Mouse (Mus musculus): ENCODE results near the gene Zmiz1. TPM values are rescaled to one million over a fixed set of nuclear protein-coding genes. Genes with fewer than 3 reads are reported as not detected.

Zmiz1 gene
- total RNA-seq, 2 experiments from 2014 or later = 4.6 to 36.0 TPM

DNA sequence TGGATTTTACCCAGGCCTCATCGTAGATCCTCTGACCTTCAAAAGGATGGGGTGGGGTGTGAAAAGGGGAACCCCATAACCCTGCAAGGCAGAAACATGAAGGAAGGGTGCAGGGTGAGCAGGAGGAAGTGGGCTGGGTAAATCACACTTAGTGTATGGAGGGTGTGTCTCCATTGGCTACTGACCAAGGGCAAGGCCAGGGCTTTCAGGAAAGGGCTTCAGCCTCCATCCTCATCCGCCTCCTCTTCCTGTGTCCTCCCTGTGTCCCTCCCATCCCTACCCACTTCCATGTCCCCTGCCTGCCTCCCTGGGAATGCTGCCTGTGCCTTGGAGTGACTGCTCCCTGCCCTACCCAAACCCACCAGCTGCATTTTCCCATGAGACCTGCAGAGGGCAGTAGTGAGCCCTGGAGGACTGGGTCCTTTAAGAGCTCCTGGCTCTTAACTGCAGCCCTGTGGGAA, 187.2 kb downstream of the Zmiz1 start:
- no peak for ATAC-seq (replicated peaks; ENCODE audit: low FRiP score, poor library complexity, severe bottlenecking)

DNA sequence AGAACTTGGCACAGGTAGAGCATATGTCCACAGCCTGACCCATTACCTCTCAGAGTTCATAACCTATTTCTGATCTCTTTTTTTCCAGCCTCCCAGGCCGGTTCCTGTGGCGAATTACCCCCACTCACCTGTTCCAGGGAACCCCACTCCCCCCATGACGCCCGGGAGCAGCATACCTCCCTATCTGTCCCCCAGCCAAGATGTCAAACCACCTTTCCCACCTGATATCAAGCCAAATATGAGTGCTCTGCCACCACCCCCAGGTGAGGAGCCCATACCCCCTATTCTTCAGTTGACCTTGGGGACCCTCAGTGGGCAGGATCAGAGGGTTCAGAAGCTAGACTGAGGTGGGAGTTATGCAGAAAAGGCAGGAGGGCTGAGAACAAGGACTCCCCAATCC, 192.1 kb downstream of the Zmiz1 start:
- ATAC-seq (replicated peaks; ENCODE audit: low FRiP score, poor library complexity, severe bottlenecking) = no peak

DNA sequence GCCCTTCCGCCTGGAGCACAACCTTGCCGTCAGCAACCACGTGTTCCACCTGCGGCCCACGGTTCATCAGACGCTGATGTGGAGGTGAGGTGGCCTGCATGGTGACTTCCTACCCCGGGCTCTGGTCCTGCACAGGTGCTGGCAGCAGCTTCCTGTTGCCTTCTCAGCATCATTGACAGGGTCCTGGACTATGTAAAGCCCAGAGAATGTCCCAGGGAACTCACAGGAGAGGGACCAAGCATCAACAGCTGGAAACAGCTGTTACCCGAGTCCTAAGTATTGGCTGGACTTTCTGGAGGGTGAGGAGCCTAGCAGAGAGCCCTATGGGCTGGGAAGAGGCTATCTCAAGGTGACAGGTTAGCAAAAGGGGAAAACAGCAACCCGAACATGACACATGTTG, 192.9 kb downstream of the Zmiz1 start:
- ATAC-seq (replicated peaks; ENCODE audit: low FRiP score, poor library complexity, severe bottlenecking) = no peak

DNA sequence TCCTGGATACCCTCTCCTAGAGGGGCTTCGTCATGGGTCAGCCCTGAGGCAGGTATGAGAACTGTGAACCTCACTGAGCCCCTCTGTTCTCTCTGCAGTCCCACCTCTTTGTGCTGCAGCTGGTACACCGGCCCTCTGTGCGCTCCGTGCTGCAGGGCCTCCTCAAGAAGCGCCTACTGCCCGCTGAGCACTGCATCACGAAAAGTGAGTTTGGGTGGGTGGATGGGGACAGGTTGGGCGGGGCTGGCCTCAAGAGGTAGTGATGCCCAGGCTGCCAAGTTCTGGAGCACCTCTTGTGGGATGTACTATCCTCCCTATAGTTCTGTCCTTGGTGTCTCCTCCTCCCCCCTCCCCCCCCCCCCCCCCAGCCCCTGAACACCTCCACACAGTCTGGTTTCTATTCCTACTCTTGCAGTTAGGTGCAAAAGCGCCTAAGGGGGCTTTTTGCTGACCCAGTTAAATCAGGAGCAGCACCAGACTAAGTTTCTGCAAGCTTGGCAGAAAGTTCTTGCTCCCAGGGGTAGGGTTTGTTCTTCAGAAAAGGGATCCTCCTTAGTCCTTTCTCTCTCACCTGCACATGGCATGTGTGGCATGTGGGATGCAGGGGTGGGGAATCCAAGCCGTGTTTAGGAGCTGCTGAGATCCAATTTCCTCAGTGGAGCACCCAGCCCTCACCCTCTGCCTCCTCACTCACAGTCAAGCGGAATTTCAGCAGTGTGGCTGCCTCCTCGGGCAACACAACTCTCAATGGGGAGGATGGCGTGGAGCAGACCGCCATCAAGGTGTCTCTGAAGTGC, 195.6 kb downstream of the Zmiz1 start:
- no peak for ATAC-seq (replicated peaks; ENCODE audit: low FRiP score, poor library complexity, severe bottlenecking)

DNA sequence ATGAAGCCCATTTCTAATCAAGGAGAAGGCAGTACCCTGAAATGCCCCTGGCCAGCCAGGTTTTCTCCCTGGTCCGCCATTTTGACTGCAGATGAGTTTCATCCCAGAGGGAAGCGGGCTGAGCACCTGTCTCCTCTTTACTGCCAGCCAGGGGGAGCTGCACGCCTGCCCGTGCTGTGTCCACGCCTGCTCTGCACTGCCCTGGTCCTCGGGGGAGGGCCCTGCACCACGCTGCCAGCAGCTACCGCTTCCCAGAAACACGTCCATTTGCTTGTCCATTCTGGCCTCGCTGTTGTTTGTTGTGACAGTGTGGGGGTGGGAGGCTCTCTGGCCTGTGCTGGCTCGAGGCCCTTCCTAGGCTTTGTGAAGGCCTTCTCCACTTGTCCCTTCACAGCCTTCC, 201.7 kb downstream of the Zmiz1 start:
- ATAC-seq (replicated peaks; ENCODE audit: low FRiP score, poor library complexity, severe bottlenecking) = no peak

DNA sequence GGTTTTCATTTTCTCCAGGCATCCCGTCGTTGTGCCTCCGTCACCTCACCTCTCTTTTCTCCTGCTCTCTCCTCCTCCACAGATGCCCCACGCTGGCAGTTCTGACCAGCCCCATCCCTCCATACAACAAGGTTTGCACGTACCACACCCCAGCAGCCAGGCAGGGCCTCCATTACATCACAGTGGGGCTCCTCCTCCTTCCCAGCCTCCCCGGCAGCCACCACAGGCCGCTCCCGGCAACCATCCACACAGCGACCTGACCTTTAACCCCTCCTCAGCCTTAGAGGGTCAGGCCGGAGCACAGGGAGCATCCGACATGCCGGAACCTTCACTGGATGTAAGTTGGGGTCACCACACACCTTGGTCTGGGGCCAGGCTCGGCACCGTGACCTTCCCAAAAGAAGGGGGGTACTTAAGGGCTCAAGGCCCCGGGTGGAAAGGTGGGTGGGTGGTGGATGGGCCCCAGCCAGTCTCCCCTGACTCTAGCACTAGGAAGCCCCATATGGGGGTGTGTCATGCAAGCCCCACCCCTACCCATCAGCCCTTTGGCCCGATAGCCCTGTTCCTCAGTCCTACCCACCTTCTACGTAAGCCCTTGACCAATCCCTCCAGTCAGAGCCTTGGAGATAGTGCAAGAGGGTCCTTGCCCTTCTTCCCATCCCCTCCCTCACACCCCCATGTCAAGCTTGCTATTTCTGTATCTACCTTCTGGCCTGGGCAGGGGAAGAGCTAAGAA, 202.4 kb downstream of the Zmiz1 start:
- no peak for ATAC-seq (replicated peaks; ENCODE audit: low FRiP score, poor library complexity, severe bottlenecking)

DNA sequence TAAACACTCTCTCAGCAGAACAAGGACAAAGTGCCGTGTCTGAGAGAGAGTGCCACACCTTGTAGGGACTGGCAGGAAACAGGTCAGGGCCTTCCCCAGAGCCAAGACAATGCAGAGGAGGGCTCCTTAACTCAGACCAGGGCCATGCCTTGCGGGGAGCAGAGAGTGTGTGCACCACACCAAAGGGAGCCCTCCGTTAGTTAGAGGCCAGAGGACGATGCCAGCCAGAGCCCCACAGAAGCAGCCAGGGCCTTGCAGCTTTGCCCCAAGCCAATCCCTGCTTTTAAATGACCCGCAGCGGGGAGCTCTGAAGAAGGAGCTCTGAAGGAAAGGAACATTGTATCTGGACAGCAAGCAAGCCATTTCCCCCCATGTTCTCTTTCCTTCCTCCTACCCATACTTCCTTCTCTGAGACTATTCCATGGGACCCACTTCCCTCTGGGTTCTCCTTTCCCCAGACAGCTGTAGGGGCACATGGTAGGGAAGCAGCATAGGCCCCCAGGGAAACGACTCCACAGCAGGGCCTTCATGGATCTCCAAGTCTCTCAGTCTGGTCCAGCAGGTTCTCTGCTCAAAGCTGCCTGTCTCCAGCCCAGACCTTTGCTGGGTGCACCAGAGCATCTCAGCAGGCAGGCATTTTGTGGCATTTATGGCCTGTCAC, 204.8 kb downstream of the Zmiz1 start:
- no peak for ATAC-seq (replicated peaks; ENCODE audit: low FRiP score, poor library complexity, severe bottlenecking)

DNA sequence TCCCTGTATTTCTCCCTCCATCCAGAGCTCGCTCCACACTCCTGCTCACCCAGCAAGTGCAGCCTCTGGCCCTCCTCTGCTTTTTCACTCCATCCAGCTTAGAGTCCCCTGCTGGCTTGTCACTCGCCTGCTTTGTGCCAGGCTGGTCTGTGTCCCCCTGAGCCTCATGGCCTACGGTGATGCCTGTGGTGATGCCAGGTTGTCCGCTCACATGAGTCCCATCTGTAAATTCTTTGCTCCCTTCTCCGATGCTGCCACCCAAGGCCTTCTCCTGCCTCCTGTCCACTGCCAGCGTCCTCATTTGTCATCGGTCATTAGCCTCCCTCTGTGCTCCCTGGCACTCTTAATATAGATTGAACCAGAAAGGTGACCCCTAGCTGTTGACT, 205.3 kb downstream of the Zmiz1 start:
- no peak for ATAC-seq (replicated peaks; ENCODE audit: low FRiP score, poor library complexity, severe bottlenecking)

DNA sequence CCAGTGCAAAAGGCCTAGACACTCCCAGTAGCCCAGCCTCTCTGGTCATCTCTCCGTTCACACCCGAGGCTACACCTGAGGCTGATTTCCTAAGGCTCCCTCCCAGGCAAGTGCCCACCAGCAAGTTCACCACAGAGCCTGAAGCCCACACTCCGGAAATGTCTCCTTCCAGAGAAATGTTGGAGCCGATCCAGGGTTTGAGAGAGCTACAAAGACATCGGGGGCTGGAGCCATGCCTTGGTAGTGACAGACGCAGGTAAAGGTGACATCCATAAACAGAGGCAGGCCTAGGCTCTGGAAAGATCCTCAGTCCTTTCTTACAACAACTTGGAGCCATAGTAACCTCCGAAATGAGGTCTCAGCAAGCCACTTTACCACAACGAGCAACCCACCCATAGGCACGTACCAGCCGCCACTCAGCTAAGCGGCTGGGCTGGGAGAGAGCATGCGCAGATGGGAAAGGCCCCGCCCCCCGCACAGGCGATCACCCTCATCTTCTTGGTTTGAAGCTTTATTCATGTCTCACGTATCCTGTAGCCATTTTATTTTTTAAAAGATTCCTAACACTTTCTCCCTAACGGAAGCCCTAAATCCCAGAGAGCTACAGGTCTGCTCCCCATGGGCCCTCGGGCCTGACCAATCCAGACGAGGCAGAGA, 206.5 kb downstream of the Zmiz1 start:
- ATAC-seq (replicated peaks; ENCODE audit: low FRiP score, poor library complexity, severe bottlenecking) = no peak

DNA sequence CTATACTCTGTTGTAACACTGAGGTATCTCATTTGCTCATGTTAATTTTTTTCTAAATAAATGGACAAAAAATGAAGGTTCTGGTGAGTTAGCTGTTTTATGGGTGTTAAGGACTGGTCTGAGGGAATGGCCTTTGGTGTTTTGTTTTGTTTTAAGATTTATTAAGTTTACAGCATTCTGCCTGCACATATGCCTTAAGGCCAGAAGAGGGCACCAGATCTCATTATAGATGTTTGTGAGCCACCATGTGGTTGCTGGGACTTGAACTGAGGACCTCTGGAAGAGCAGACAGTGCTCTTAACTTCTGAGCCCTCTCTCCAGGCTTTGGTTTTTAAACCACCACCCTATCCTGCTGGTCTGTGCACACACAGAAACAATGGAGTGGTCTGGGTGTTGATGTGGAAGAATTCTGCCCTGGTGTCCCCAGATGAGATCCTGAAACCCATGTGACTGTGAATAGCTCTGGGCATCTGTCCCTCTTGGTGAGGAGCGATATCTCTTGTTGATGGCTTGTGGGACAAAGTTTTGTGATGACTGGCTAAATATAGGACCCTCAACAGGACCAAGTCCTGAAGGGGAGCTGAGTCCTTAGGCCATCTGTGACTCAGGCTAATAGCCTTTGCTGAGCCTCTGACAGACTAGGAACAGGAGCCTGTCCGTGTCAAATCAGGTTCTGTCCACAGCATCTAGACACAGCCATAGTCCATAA, 207.8 kb downstream of the Zmiz1 start:
- no peak for ATAC-seq (replicated peaks; ENCODE audit: low FRiP score, poor library complexity, severe bottlenecking)

DNA sequence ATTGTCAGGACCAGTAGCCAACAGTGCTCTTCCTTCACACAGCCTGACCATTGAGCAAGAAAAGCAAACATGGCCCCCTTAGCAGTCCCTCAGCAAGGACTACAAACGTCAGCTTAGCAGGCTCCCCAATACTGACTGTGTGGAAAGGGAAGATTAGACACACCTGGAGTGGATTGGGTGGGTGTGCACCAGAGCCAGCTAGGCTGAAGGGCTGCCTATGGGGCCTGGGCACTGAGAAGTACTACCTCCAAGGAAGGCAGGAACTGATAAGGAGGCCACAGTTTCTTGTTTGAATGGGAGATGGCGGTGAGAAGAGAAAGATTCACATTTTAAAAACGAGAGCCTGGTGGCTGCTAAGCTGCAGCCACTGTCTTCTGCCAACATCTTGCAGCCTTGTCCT, 208.6 kb downstream of the Zmiz1 start:
- no peak for ATAC-seq (replicated peaks; ENCODE audit: low FRiP score, poor library complexity, severe bottlenecking)

DNA sequence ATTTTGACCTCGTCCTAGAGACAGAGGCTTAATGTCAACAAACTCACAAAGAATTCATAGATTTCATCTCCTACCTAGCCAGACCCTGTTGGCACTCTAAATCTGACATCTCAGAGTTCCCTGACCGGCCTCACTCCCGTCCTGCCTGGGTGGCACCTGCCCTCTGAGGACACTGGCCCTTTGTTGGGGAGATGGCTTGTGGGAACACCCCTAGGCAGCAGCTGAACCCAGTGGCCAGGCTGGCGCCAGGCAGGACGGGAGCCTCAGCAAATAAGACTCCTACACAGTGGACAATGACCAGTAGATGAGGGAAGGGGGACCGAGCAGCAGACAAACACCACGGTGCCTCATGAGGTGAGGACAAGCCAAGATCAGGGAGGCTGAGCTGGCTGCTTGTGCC, 220.6 kb downstream of the Zmiz1 start:
- no peak for ATAC-seq (replicated peaks; ENCODE audit: low FRiP score, poor library complexity, severe bottlenecking)

DNA sequence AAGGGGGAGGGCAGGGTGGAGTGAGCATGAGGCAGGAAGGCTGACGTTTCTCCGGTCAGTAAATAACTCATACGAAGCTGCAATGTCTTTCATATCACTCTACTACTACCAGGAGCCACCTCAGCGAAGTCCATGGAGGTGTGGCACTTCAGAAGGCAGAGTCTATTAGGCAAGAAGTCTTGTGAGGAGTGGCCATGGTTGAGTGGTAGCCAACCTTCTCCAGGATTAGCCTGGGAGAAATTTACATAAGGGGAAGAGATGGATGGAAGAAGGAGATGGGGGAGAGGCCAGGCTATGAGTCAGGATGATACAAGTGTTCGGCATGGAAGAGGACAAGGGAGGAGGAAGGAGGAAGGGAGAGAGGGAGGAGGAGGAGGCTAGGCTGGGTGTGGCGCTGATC, 223.0 kb downstream of the Zmiz1 start:
- no peak for ATAC-seq (replicated peaks; ENCODE audit: low FRiP score, poor library complexity, severe bottlenecking)

DNA sequence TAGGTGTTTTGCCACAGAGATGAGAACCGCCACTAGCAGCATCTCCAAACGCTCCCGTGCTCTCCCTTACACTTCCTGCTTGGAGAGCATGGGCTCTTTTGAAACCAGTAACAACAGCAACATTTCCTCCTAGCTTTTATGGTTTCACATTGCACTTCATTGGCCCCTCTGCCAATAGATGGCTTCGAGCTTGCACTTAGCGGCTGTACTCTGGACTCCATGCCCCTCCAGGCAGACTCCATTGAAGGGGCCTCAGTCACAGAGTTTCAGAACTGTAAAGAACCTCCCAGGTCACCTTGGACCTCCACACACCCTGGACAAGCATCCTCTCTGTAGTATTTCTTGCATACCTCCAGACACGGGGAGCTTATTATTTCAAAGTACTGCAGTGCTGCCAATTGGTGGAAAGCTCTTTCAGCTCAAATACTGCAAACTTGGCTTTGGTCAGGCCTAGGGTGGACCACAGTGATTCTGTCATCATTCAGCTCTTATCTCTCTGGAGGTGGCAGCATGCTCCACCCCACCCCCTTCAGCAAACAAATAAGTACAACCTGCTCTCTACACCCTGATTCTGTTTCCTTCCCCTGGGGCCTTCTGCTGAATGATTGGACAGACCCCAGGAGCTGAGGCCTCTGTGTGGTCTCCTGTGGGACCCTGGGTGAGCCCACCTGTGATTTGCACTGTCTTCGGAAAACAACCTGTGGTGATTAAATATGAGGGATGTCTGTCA, 227.4 kb downstream of the Zmiz1 start:
- no peak for ATAC-seq (replicated peaks; ENCODE audit: low FRiP score, poor library complexity, severe bottlenecking)

DNA sequence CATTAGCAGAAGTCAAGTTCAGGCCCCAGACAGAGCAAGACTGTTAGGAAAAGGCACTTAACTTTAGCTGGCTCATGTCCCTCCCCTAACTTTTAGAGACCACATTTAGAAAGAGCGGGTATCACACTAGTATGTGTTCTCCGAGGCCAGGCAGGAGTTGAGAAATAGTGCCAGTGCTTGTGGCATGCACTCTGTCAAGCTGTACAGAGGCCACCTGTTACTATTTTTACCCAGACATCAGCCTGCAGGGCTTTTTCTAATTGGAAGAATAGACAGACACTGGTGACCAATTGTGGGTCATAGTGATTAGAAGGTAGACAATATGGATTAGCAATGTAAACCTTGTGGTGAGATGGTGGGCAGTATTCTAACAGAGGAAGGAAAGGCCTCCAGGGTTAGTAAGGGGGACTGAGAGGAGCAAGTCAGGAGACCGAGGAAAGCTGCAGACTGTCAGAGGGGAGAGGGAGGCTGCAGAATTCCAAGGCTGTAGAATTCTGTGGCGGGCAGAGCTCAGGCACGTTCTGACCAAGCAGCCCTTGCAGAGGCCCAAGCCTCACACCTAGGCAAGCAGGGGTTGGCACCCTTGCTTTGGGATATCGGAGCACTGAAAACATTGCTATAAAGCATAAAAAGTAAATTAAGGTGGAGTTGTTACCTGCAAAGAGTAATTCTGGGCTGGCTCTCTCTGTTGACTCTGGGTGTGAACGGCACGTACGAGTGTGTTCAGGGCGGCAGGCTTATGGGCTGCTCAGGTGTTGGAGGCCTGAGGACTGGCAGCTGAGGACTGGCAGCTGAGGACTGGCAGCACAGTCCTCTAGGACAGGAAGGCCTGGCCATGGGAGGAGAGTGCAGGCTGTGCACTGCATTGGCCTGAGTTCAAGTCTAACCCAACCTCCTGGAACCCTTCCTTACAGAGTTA, 228.3 kb downstream of the Zmiz1 start:
- no peak for ATAC-seq (replicated peaks; ENCODE audit: low FRiP score, poor library complexity, severe bottlenecking)

DNA sequence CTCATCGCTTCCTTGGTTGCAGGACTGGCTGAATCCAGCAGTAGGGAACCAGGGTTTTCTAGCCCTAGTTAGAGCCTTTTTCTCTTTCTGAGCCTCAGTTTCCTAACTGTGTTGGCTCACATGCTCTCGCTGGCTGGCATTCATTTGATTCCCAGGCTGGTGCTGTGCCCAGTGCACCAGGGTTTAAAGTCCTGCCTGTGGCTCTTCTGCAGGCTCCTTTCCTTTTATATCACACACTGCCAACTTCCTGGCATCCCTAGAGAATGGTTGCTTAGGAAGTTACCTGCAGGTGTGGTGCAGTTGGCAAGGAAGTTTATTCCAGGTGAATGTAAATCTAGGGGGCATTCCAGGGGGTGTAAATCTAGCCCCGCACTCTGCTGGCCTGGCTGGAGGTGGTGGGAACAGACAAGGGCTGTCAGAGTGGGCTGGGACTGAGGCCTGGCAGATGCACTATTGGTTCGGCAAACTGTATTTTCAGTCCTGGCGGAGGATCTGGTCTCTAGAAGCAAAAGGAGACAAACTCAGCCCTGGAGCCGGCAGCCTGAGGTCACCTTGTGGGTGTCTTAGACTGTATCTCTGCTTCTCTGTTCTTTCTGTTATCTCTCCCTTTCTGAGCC, 234.4 kb downstream of the Zmiz1 start:
- no peak for ATAC-seq (replicated peaks; ENCODE audit: low FRiP score, poor library complexity, severe bottlenecking)

DNA sequence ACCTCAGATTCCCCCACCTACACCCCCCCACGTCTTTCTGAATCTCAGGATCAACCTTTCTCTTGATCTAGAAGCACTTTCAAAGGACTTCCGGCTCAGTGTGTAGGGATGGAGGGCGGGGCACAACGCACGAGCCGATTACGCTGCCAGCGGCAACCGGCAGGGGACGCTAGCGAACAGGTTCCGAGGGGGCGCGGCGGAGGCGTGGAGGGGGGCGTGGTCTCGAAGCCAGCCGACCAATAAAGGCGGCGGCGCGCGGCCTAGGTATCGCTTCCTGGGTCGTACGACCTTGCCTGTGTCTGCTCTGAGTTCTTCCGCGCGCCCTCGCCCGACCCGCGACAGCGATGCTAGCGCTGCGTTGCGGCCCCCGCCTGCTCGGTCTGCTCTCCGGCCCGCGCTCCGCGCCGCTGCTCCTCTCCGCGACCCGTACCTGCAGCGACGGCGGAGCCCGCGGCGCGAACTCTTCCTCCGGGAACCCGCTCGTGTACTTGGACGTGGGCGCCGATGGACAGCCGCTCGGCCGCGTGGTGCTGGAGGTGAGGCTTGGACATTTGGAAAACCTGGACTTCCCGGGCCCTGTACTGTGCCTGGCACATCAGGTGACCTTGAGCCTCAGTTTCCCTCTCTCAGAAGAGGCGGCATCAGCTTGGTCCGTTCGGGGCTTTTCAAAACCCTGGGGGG, 235.0 kb downstream of the Zmiz1 start, which contains the start of gene Ppif:
Ppif (plus strand) TSS at position 267 of the 681 bp plus-strand sequence.
- peak; percentile 93 for ATAC-seq (replicated peaks; ENCODE audit: low FRiP score, poor library complexity, severe bottlenecking)

Measured in erythroid progenitor cell, adult 5-6 weeks (primary cell).